Mouse (Mus musculus): ENCODE data around the gene Dicer1. TPM values are rescaled to one million over a fixed set of nuclear protein-coding genes. Genes with fewer than 3 reads are reported as not detected.
A peak's percentile ranks its signal among the peaks of the same experiment; 100 is the strongest.

The Dicer1 gene
- polyA plus RNA-seq (2015; fragmentation: Nextera tagmentation; extraction: Ambion mirVana), result 46.6 and 48.2 TPM in 2 replicates

DNA sequence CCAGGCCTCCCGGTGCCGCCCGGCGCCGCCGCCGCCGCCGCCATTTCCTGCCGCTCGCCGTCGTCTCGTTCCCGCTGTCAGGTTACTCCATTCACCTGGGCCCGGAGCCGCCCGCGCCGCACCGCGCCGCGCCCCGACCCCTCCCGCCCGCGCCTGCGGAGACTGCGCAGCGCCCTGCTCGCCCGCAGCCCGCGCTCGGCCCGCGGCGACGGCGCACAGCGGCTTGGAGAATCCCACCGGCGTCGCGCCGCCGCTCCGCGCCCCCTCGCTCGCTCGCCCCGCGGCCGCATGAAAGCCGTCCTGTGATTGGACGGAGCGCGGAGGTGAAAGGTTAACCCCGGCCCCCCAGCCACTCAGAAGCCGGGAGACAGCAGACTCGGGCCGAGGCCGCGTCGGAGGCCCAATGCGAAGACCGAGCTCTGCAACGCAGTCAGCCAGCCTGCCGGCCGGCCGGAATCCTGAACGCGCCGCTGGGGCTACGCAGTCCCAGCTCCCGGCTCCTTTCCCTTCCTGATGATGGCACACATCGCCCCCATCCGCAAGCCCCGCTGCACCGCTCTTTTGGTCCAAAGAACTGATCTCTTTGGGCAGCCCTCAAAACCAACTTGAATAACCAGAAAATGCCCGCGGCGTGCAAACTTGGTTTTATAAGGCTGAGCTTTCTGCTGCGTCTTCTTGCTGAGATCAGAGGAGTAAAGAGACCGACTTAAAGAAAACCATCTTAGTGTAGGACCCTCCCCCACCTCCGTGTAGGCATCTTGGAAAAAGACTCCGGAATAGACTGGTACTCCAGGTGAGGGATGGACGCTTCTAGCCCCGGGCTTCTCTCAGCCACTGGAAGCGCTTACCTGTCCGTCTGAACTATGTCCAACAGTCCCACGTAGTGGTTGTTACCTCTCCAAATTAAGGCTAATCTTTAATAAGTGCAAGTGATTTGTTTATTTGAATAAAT, at the start of gene Dicer1:
Gene Dicer1, minus strand, starts transcription at position 139 of the 952 bp plus-strand sequence.
- ATAC-seq (replicated peaks), result peak; percentile 96
- WGBS, result under 1% methylated on average over 90 of the region's 94 CpGs
- Histone ChIP-seq H3K27ac (replicated peaks) (peak within 1 kb of the TSS; percentile 96), H3K4me3 (peak within 1 kb of the TSS; percentile 89), H3K36me3 (no peaks in the 10 kb centered on the region), H3K4me1 (peaks cover 36% of the 10 kb centered on the region), H3K27me3 (no peaks in the 10 kb centered on the region), H3K9me3 (no peaks in the 10 kb centered on the region), H3K4me2 (replicated peaks) (peak within 1 kb of the TSS; percentile 70), H3K9ac (replicated peaks) (peak within 1 kb of the TSS; percentile 95)

DNA sequence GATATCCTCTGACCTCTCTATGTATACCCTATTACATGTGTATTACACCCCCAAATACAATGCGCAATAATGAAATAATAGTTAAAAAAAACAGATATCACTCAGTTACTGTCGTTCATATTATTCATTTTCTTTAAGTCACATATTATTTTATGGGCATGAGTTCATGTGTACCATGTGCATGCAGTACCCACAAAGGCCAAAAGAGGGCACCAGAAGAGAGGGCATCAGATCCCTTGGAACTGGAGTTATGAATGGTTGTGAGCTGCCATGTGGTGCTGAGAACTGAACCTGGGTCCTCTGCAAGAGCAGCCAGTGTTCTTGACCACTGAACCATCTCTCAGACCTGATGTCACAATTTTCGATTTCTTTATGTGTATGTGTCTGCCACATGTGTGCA, 47.6 kb upstream of the Dicer1 start:
- Histone ChIP-seq H3K4me2 (replicated peaks) (no peak overlapping the region), H3K36me3 (peaks cover 6% of the 10 kb centered on the region; the same call in 1 of the 2 replicates), H3K27me3 (no peaks in the 10 kb centered on the region), H3K4me1 (0 out of 2 replicates have a peak, but pooled peaks cover 16% of the 10 kb centered on the region), H3K9me3 (no peaks in the 10 kb centered on the region), H3K27ac (replicated peaks) (no peak overlapping the region), H3K9ac (replicated peaks) (no peak overlapping the region), H3K4me3 (no peak overlapping the region)
- no peak for ATAC-seq (replicated peaks)
- WGBS, result 94% methylated on average over 3 of the region's 3 CpGs

DNA sequence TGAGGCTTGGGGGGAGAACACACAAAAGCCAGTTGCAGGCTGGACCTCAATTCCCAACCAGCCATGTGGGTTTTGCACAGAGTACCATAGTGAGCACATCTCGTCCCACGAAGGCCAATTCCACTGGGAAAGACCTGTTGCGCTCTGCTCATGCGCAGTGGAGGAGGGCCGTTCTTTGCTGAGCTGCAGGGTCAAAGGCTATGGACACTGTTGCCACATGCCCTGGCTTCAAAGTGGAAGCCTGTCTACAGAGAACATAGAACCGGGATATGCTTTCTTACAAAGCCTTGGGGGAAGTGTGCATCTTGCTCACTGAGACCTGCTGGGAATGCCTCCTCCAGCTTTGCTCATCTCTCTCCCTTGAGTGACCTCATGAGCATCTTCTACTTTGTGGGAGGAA, 46.2 kb upstream of the Dicer1 start:
- no peak overlapping the region for H3K4me2 ChIP-seq (replicated peaks)
- no peak overlapping the region for H3K27ac ChIP-seq (replicated peaks)
- WGBS, result 94% methylated on average over 6 of the region's 6 CpGs
- peaks cover 6% of the 10 kb centered on the region; the same call in 1 of the 2 replicates for H3K36me3 ChIP-seq
- H3K27me3 ChIP-seq, result no peaks in the 10 kb centered on the region
- H3K4me1 ChIP-seq, result 0 out of 2 replicates have a peak, but pooled peaks cover 16% of the 10 kb centered on the region
- H3K9me3 ChIP-seq, result no peaks in the 10 kb centered on the region
- no peak for ATAC-seq (replicated peaks)
- H3K9ac ChIP-seq (replicated peaks), result no peak overlapping the region
- no peak overlapping the region for H3K4me3 ChIP-seq

DNA sequence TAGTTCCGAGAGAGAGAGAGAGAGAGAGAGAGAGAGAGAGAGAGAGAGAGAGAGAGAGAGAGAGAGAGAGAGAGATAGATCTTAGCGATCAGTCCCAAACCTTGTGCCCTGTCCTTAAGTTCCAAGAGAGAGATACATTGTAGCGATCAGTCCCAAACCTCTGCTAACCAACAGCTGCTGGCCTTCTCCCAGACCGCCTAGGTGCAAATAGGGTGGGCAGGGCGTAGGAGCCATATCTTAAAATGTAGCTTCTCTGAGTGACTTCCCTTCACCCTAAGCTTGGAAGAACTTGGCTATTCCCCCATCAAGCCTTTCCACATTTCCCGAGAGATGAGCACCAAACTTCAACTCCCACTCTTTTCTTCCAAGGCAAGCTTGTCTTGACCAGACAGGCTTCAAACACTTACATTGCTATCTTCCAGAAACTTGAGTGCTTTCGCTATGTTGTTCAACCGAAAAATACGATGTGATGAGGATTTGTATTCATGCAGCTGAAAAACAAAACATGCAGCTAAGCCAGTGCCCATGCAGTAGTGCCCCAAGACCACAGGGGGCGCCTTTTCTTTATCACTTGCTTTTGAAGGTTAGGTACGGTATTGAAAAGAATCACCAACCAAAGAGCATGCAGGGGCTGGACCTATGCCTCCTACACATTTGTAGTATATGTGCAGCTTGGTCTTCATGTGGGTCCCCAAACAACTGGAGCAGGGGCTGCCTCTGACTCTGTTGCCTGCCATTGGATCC, 45.1 kb upstream of the Dicer1 start:
- Histone ChIP-seq H3K9me3 (no peaks in the 10 kb centered on the region), H3K4me2 (replicated peaks) (no peak overlapping the region), H3K27me3 (no peaks in the 10 kb centered on the region), H3K4me1 (0 out of 2 replicates have a peak, but pooled peaks cover 11% of the 10 kb centered on the region), H3K36me3 (peaks cover 6% of the 10 kb centered on the region; the same call in 1 of the 2 replicates), H3K27ac (replicated peaks) (no peak overlapping the region), H3K9ac (replicated peaks) (no peak overlapping the region), H3K4me3 (no peak overlapping the region)
- WGBS, result 92% methylated on average over 11 of the region's 11 CpGs
- no peak for ATAC-seq (replicated peaks)

DNA sequence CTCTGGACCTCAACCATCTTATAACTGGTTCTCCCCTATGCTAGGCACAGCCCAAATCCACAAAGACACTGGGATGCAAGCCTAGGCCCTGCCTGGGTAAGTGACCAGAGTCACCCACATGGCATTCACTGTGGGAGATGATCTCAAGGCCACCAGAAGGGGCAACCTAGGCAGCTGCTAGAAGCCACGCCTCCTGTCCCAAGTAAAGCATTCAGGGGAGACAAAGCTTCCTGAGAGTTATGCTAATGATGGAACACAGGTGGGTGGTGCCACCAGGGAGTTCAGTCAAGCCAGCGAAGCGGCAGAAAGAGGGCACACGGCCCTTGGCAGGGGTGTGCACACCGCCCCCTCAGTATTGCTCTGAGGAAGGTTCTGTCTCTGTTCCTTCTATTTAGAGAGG, 43.2 kb upstream of the Dicer1 start:
- Histone ChIP-seq H3K4me3 (no peak overlapping the region), H3K9ac (replicated peaks) (no peak overlapping the region), H3K27me3 (no peaks in the 10 kb centered on the region), H3K4me2 (replicated peaks) (no peak overlapping the region), H3K9me3 (no peaks in the 10 kb centered on the region), H3K4me1 (0 out of 2 replicates have a peak, but pooled peaks cover 3% of the 10 kb centered on the region), H3K36me3 (peaks cover 6% of the 10 kb centered on the region; the same call in 1 of the 2 replicates), H3K27ac (replicated peaks) (no peak overlapping the region)
- no peak for ATAC-seq (replicated peaks)
- WGBS, result 34% methylated on average over 5 of the region's 5 CpGs

DNA sequence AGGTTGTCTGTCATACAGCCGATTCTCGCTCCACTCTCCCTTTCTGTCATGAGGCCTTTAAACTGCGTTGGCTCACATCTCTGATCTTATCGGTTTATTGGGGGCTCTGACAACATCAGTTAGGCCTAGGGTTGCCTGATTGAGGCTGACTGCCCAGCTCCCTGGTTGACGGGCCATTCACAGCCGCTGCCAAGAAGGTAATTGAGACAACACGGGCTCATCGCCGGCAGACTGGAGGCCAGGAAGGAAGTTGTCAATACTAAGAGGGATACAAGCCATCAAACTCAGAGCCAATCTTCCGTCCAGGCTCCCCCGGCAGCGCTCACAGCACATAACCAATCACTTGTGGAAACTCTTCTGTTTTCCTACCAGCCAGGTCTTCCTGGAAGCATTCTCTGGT, 41.7 kb upstream of the Dicer1 start:
- H3K36me3 ChIP-seq, result peaks cover 2% of the 10 kb centered on the region; the same call in 1 of the 2 replicates
- H3K9ac ChIP-seq (replicated peaks), result no peak overlapping the region
- no peaks in the 10 kb centered on the region for H3K27me3 ChIP-seq
- H3K4me2 ChIP-seq (replicated peaks), result no peak overlapping the region
- 77% methylated on average over 12 of the region's 12 CpGs for WGBS
- no peak for ATAC-seq (replicated peaks)
- H3K27ac ChIP-seq (replicated peaks), result no peak overlapping the region
- no peak overlapping the region for H3K4me3 ChIP-seq
- H3K9me3 ChIP-seq, result no peaks in the 10 kb centered on the region
- H3K4me1 ChIP-seq, result 0 out of 2 replicates have a peak, but pooled peaks cover 3% of the 10 kb centered on the region

DNA sequence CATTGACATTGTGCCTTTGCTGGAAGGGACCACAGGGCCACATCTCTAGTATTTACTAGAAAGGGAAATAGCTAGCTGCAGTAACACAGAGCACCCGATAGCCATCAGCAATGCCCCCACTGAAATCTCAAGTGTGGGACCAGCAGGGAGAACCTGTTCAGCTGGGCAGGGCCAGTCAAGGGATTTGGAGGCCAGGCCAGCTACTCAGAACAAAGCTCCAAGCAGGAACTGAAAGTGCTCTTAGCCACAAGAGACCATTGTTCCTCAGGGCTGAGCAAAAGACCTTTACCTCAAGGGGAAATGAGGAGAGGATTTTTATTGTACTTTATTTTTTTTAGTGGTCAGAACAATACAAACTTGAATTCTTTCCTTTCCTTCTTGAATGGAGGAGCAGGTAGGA, 25.9 kb upstream of the Dicer1 start:
- H3K27me3 ChIP-seq, result no peaks in the 10 kb centered on the region
- H3K9me3 ChIP-seq, result no peaks in the 10 kb centered on the region
- H3K4me1 ChIP-seq, result no peaks in the 10 kb centered on the region
- H3K4me2 ChIP-seq (replicated peaks), result no peak overlapping the region
- H3K9ac ChIP-seq (replicated peaks), result no peak overlapping the region
- no peak overlapping the region for H3K27ac ChIP-seq (replicated peaks)
- no peaks in the 10 kb centered on the region for H3K36me3 ChIP-seq
- no peak overlapping the region for H3K4me3 ChIP-seq
- WGBS, result 87% methylated on average over 1 of the region's 1 CpGs
- no peak for ATAC-seq (replicated peaks)

DNA sequence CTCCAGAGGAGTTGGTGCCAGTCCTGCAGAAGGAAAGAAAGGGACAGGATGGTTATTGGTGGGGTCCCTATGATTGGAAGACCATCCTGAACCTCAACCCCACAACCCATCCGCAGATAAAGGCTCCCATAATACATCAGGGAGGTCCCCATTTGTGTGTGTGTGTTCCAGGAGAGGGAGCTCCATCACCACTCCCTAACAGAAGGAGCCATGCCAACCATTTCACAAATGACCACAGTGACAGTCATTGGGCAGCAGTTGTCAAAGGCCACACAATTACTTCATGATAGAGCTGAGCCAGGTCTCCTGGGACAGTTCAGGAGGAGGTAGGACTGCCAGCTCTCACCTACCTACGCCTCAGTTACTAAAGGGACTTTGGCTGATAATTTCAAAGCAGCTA, 20.2 kb upstream of the Dicer1 start:
- Histone ChIP-seq H3K27ac (replicated peaks) (no peak overlapping the region), H3K9me3 (no peaks in the 10 kb centered on the region), H3K36me3 (no peaks in the 10 kb centered on the region), H3K9ac (replicated peaks) (no peak overlapping the region), H3K4me2 (replicated peaks) (no peak overlapping the region), H3K27me3 (no peaks in the 10 kb centered on the region), H3K4me3 (no peak overlapping the region), H3K4me1 (0 out of 2 replicates have a peak, but pooled peaks cover 9% of the 10 kb centered on the region)
- 84% methylated on average over 2 of the region's 2 CpGs for WGBS
- ATAC-seq (replicated peaks), result no peak

DNA sequence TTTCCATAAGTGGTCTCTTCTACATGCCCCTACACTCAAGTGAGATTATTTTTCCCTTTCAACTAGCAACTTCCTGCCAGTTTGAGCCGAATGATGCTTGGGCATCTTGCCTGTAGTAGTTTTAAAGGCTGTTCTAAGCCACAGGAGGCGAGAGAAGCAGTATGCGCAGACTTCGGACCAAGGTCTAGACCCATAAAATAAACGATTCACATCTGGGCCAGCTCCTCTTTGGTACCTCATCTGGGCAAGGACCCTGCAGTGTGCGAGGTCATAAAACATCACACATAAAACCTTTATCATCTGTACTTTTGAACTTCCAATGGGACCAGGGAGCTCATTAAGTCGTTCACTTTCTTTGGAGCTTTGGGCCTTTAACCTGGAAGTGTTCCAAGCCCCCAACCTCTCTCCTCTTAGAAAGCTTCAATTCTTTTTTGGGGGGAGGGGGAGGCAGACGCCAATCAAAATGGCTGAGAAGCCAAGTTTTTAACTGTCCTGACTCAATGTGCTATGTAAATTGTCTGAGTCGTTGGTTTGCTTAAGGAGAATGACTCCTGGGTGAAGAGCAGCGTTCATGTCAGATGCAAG, 17.5 kb upstream of the Dicer1 start:
- Histone ChIP-seq H3K4me2 (replicated peaks) (no peak overlapping the region), H3K9ac (replicated peaks) (no peak overlapping the region), H3K27me3 (no peaks in the 10 kb centered on the region), H3K9me3 (no peaks in the 10 kb centered on the region), H3K36me3 (no peaks in the 10 kb centered on the region), H3K4me1 (0 out of 2 replicates have a peak, but pooled peaks cover 9% of the 10 kb centered on the region), H3K27ac (replicated peaks) (no peak overlapping the region), H3K4me3 (no peak overlapping the region)
- no peak for ATAC-seq (replicated peaks)
- WGBS, result 44% methylated on average over 10 of the region's 10 CpGs

DNA sequence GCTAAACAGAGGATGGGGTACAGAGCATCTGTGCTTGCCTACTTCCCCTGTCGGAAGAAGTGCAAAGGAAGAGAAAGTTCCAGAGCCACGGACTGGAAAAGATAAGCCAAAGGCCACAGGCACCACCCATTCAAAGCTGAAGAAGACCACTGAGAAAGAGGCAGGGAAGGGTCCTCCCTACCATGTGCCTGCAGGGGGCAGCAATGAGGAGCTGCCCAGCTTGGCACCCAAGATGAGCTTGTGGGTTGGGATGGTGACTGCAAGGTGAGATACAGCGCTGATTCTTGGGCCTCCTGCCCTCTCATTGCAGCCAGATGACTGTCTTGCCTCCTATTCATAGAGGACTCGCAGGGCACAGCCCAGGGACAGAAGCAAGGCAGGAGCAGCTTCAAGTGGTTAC, 15.4 kb upstream of the Dicer1 start:
- Histone ChIP-seq H3K4me1 (0 out of 2 replicates have a peak, but pooled peaks cover 9% of the 10 kb centered on the region), H3K4me3 (no peak overlapping the region), H3K27me3 (no peaks in the 10 kb centered on the region), H3K4me2 (replicated peaks) (no peak overlapping the region), H3K9ac (replicated peaks) (no peak overlapping the region), H3K36me3 (no peaks in the 10 kb centered on the region), H3K27ac (replicated peaks) (no peak overlapping the region), H3K9me3 (no peaks in the 10 kb centered on the region)
- ATAC-seq (replicated peaks), result no peak
- WGBS, result 86% methylated on average over 4 of the region's 4 CpGs

DNA sequence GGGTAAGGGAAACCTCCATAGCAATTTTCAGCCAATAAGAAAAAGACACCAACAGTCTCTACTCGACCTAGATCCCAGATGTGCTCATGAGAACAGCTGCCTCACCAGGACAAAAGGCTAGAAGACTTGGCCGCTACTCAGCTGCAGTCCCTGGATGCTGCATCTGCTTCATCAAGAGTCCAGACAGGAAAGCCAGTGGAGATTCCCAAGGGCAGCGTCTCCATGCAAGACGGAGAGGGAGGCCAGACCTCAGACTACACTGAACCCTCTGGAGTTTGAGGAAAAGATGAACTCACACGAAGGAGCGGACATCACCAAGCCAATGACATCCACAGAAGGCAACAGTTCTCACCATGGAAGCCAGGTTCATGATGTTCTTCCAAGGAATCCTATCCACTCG, 14.0 kb upstream of the Dicer1 start:
- H3K9ac ChIP-seq (replicated peaks), result no peak overlapping the region
- no peak overlapping the region for H3K4me3 ChIP-seq
- no peaks in the 10 kb centered on the region for H3K9me3 ChIP-seq
- no peaks in the 10 kb centered on the region for H3K36me3 ChIP-seq
- 0 out of 2 replicates have a peak, but pooled peaks cover 9% of the 10 kb centered on the region for H3K4me1 ChIP-seq
- WGBS, result 88% methylated on average over 7 of the region's 7 CpGs
- no peak for ATAC-seq (replicated peaks)
- H3K27ac ChIP-seq (replicated peaks), result no peak overlapping the region
- H3K4me2 ChIP-seq (replicated peaks), result no peak overlapping the region
- H3K27me3 ChIP-seq, result no peaks in the 10 kb centered on the region
